Mouse (Mus musculus) urinary bladder, postnatal 14 days (tissue): ENCODE measurements around the gene Nup188.

ENCODE experiments used
- DNase-seq: peaks from one replicate; pipeline ENCODE4 v3.0.0; 2021; ENCODE audit warnings: low spot score

The Nup188 gene

GRCm38 (mm10) chr2:30351149-30351548 lies 65.0 kb downstream of the Nup188 start:
- peak; percentile 20 for DNase-seq

DNA sequence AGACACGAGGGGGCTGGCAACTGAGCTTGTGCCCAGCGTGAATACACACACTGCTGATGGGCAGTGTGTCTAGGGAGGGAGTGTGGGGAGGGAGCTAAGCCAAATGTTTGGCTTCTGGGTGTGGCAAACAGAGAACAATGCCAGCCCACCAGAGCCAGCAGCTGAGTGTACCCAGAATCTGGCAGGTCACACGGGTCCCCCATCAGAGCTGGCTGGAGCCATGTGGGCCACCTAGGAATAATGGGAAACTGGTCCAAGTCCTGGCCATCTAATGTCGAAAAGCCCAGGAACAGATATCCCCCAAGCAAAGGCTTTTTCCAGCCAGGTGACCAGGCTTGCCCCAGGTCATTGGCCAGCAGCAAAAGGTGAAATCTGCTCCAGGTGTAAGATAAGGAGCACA lies 69.7 kb downstream of the Nup188 start:
- DNase-seq: no peak

- no peak for DNase-seq
These were observed 70.1 kb downstream of the Nup188 start for GRCm38 (mm10) chr2:30356266-30356665.

DNA sequence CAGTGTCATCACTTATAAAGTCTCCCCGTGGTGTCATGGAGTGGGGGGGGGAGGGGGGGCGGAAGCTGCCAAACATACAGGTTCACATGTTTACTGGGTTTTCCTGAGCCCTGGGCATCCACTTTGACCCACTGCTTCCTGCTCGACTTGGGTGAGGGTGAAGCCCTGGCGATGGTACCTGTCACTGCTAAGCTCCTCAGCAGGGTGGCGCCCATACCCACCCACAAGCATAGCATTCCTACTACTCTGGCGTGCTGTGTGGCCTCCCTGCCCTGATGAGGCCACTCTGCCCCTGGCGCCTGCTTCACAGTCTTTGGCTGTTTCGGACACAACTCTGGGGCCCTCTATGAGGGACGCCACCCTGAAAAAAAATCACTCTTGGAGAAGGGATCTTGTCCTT lies 70.7 kb downstream of the Nup188 start:
- peak; percentile 34 for DNase-seq

DNA sequence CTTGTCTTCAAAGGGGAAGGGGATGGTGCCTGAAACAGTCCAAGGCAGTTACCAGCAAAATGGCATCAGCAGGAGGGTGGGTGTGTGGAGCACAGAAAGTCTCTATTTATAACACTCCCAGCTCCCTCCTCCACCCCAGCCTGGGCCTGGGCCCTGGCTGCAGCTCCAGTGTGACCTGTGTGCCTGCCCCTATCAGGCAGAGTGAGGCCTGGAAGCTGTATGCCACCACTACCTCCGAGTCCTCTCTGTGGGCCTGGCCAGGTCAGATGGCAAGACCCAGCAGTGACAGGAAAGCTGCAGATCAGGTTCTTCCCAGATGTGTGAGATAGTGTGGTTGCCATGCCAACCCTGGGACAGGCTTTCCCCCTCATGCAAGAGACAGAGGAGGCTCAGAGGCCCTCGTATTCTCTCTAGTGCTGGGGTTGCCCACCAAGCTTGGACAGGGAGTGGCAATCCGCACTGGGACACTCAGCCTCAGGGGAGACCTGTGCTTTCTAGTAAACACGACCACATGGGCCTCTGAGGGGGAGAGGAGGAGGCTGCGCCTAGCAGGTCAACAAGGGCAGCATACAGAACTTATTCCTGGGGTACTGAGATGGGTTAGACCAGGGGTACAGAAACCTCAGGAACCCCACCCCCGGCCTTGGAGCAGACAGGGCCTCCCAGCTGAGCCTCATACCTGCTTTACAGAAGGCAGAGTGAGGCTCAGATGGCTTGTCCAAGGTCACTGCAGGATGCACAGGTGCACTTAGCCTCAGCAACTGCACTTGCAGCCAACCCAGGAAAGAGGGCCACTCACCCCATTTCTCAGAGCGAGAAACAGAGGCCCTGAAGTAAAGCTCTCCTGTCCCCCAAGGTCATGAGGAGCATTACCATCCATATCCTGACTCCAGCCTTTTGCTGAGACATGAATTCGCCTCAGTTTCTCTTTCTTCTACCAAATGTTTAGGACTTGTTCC lies 71.6 kb downstream of the Nup188 start:
- peak; percentile 72 for DNase-seq

DNA sequence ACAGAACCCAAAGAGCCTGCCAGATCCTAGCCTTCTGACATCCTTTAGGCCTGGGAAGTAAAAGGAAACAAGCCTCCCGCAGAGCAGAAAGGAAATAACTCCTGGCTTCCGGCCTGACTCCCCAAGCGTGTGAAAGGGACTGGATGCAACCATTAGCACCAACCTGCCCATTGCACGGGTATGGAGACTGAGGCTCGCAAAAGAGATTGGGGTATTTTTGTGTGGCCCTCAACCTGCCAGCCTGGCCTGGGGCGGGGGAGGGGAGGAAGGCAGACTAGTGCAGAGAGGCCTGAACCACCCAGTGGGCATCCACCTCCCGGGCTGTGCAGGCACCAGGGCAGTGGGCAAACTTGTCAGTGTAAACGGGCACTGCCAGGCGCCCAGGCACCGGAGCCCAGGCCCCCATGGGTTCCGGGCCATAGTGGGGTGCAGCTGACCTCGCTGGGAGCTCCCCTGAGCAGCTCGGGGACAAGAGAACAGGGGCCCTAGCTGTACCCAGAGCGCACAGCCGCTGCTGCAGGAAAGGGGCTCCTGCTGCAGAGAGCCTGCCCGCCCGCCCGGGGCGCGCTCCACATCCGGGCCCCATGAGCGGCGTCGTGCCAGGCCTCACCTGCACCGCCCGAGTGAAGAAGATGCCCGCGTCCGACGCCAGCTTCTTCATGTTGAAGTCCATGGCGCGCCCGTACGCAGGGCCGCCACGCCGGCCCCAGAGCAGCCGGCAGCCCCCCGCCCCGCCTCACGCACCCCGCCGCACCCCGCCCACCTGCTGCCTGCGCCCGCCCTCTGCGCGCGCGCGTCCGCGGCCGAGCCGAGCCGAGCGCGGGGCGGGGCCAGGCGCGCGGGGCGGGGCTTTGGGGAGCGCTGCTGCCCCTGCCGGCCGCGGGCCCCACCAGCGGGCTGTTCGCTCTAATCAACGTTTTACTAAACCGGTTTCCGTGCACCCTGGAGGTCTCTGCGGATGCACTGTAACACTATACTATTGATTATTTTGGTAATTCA lies 72.6 kb downstream of the Nup188 start, which contains the start of gene Sh3glb2:
Gene Sh3glb2 (minus strand): TSS at position 805 of the 999 bp plus-strand sequence.
- peak; percentile 86 for DNase-seq

DNA sequence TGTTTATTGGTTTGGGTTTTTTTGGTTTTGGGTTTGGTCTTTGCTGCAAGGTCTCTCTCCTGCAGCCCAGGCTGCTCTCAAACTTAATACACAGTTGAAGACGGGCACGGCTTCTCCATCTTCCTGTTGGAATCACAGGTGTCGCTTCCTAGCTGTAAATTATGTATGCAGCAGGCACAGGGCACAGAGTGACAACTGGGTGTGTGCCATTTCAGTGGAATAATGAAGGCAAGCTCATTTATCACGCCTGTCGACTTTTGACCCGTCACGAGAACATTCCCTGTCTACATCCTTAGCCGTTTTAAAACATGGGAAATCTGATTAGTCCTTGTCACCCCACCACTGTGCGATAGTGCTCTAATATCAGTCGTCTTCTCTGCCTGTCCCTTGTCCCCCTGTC lies 74.4 kb downstream of the Nup188 start:
- DNase-seq: no peak

DNA sequence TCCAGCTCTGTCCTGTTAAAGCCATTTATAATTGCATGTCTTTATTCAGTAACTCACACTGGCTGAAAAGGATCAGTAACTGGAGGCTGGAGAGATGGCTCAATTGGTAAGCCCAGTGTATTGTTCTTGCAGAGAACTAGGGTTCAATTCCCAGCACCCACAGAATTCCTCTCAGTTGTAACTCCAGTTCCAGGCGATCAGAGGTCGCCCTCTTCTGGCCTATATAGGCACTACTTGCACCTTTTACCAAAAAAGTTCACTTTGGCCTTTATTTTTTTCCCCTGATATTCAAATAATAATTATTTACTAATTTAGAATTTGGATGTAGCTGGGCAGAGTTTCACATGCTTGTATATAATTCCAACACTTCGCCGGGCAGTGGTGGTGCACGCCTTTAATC lies 76.7 kb downstream of the Nup188 start:
- DNase-seq: no peak

DNA sequence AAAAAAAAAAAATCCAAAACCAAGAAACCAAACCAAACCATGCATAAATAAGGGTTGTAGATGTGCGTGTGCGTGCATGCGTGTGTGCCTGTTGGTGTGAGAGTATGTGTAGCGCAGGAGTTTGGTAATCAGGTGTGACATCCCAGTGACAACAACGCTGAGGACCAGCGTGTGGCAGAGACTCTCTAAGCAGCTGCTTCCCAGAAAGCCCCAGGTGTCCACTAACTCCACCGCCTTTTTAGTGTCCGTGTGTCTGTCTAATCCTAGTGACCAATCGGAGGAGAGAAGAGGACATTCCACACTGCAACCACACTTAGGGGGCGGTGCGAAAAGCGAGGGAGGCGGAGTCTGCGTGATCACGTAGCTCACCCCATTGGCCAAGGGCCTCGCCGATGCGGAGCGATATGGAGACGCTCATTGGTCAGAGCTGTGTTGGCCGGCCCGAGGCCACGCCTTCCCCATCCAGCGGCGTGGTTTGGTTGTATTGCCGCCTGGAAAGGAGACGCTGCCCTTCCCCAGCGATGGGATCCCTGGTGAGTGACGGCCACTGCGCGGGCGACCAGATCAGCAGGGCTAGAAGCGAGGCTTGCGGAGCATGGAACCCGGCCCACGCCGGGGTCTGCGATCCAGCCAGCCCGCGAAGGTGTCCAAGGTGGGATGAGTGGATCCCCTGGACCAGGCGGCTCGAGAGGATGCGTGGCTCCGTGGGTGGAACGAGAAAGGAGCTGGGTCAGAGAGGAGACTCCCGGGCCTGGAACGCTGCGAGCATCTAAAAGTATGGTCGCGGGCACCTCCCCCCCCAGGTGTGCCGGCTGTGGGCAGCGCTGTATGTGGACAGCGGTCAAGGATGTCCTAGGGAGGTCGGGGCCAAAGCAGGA lies 77.8 kb downstream of the Nup188 start, which contains the start of gene Miga2:
Gene Miga2 (plus strand): TSS at position 461 of the 878 bp plus-strand sequence.
- peak; percentile 99 for DNase-seq

DNA sequence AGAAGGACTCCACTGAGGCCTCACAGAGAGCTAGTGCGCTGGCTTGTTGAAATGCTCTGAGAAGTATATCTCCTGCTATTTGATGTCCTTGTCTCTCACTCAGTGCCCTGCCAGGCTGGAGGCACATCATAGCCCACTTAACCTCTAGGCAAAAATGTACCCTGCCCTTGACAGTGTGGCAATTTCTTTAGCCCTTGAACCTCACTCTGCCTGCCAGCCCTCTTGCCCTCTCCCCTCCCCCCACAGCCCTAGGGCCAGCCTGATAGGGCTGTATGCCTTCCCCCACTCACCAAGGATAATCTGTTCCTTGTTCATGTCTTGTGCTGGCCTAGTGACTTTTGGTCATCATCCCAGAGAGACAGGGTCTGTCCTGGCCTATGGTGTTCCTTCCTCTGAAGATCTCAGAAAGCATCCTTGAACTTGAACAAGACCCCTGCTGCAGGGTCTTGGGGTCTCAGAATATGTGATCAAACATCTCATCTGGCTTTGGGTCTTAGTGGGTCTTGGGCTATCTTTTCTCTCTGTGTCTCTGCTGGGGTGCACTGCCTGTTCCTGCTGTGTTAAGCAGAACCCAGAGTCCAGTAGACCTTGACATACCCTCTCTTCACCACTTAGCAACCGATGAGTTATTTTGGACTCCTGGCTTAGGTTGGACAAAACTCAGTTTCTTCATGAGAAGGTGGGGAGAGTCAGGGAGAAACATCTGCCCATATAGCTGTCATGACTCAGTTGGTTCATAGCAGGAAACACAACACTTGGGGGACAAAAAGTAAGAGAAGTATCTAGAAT lies 79.3 kb downstream of the Nup188 start:
- no peak for DNase-seq

GRCm38 (mm10) chr2:30366203-30366602 lies 80.0 kb downstream of the Nup188 start:
- no peak for DNase-seq

DNA sequence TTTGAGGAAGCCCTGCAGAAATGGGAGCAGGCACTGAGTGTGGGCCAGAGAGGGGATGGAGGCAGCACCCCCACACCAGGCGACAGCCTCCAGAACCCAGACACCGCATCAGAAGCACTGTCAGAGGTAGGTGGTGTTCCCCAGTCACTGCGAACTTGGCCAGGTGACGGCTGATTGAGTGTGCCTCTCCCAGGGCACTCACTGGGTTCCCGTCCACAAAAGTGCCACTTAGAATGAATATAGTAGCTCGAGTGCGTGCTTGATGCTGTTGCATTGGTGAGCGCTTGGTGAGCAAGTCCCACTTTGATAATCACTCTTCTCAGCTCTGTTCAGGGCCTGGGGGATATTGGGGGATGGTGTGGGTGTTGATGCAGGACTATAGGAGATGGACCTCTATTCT lies 85.3 kb downstream of the Nup188 start:
- DNase-seq: no peak

- no peak for DNase-seq
These were observed 86.5 kb downstream of the Nup188 start for GRCm38 (mm10) chr2:30372726-30373125.

- no peak for DNase-seq
These were observed 89.7 kb downstream of the Nup188 start for GRCm38 (mm10) chr2:30375893-30376292.

GRCm38 (mm10) chr2:30377721-30378120 lies 91.5 kb downstream of the Nup188 start:
- no peak for DNase-seq

- DNase-seq: no peak
These were observed 93.1 kb downstream of the Nup188 start for GRCm38 (mm10) chr2:30379307-30379706.

- no peak for DNase-seq
These were observed 94.6 kb downstream of the Nup188 start for GRCm38 (mm10) chr2:30380564-30381376.

- no peak for DNase-seq
These were observed 95.2 kb downstream of the Nup188 start for GRCm38 (mm10) chr2:30381377-30381725.

GRCm38 (mm10) chr2:30384814-30385213 lies 98.6 kb downstream of the Nup188 start:
- no peak for DNase-seq

DNA sequence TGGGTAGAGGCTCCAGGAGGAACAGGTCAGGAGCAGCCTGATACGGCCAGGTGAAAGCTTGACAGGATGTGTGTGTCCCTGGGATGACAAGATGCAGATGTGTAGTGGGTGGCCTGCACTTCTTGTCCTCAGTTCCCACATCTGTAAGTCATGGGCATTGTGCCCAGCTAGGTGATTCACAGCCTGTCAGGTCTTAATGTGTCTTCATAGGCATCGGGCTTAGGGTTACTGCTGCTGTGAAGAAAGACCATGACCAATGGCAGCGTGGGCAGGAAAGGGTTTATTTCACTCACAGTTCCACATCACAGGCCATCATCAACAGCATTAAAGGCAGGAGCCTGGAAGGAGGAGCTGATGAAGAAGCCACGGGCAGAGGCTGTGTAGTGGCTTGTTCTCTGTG lies 99.4 kb downstream of the Nup188 start:
- DNase-seq: no peak
